Mouse (Mus musculus): ENCODE data around the gene Ptn. TPM values are rescaled to one million over a fixed set of nuclear protein-coding genes. Genes with fewer than 3 reads are reported as not detected.

Gene Ptn
- total and polyA plus RNA-seq, 3 experiments, result not detected

DNA sequence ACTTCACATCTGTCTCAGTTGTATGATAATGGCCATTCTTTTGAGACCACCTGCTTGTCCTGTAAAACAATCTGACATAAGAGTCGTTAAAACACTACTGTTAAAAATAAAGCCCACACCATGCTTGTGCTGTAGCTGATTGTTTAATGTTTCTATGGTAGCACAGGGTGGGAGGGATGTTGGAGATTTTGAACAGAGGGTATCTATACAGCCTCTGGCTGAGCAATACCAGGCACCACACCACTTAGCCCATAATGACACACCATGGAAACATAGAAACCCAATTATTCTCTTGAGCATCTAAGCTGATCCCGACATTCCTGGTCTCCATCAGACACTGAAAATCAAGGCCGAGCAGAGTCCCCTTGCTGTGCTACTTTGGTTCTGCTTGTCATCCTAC lies 41.0 kb downstream of the Ptn start:
- H3K36me3 ChIP-seq (replicated peaks in 1 of 2; ENCODE audit: control insufficient read depth in 1 of 2, insufficient read depth in 1 of 2, low read length in 1 of 2), result no peaks in the 10 kb centered on the region
- dilution Hi-C loops (cut with MboI; ENCODE audit: extremely low pct_ligation_motif_present, extremely low pct_unique_long_range_greater_than_20kb, low sequenced_read_pairs) (no loop called here), in situ Hi-C loops (cut with MboI; ENCODE audit: low pct_ligation_motif_present, low pct_unique_long_range_greater_than_20kb, low sequenced_read_pairs) (no loop called here)
- H3K27ac ChIP-seq (ENCODE audit: insufficient read depth, low read depth), result no peak overlapping the region
- no peaks in the 10 kb centered on the region for H3K79me2 ChIP-seq (replicated peaks; ENCODE audit: control insufficient read depth, extremely low read depth, insufficient read depth, poor library complexity, severe bottlenecking)
- H3K4me2 ChIP-seq (ENCODE audit: insufficient read depth, low read depth, poor library complexity, severe bottlenecking), result no peak overlapping the region
- no peaks in the 10 kb centered on the region for H3K27me3 ChIP-seq (replicated peaks)
- no peaks in the 10 kb centered on the region for H3K9me3 ChIP-seq (replicated peaks; ENCODE audit: low read length)
- H3K4me3 ChIP-seq (replicated peaks in 1 of 3; ENCODE audit: low read depth in 2 of 3, low read length in 2 of 3, poor library complexity in 1 of 3), result no peak overlapping the region
- H3K4me1 ChIP-seq (ENCODE audit: control insufficient read depth in 1 of 2, insufficient read depth in 2 of 2), result peaks cover 2 to 21% of the 10 kb centered on the region in 2 experiments; a peak in 2 of 4 replicates
- H3K9ac ChIP-seq (ENCODE audit: insufficient read depth, low read depth), result no peak overlapping the region
- DNase-seq (ENCODE audit: extremely low read depth), result no peak
- TF ChIP-seq TCF12 (IDR thresholded peaks at IDR 0.05; ENCODE audit: low read depth, low read length), result no peak
- TF ChIP-seq IRF4 (IDR thresholded peaks at IDR 0.05; ENCODE audit: low read depth, low read length), result no peak
- TF ChIP-seq JUND (conservative IDR thresholded peaks at IDR 0.05; ENCODE audit: low read depth, low read length), result no peak
- no peak for TF ChIP-seq E2F4 (IDR thresholded peaks at IDR 0.05; ENCODE audit: insufficient replicate concordance, low read depth, low read length)
- TF ChIP-seq ETS1 (conservative IDR thresholded peaks at IDR 0.05; ENCODE audit: low read depth, low read length), result no peak
- TF ChIP-seq MXI1 (IDR thresholded peaks at IDR 0.05; ENCODE audit: low read depth, low read length), result no peak
- TF ChIP-seq CHD2 (IDR thresholded peaks at IDR 0.05; ENCODE audit: low read length), result no peak
- TF ChIP-seq TBP (conservative IDR thresholded peaks at IDR 0.05; ENCODE audit: low read depth, low read length), result no peak
- no peak for TF ChIP-seq HCFC1 (IDR thresholded peaks at IDR 0.05; ENCODE audit: low read depth, low read length)
- TF ChIP-seq MEF2A (IDR thresholded peaks at IDR 0.05; ENCODE audit: borderline replicate concordance, low read depth, low read length), result no peak
- no peak for TF ChIP-seq RAD21 (IDR thresholded peaks at IDR 0.05; ENCODE audit: low read depth, low read length)
- TF ChIP-seq ELF1 (IDR thresholded peaks at IDR 0.05; ENCODE audit: low read depth, low read length), result no peak
- no peak for TF ChIP-seq SIN3A (IDR thresholded peaks at IDR 0.05; ENCODE audit: low read length)
- TF ChIP-seq NELFE (IDR thresholded peaks at IDR 0.05; ENCODE audit: low read depth, low read length), result no peak
- TF ChIP-seq SMC3 (IDR thresholded peaks at IDR 0.05; ENCODE audit: low read depth, low read length), result no peak
- no peak for TF ChIP-seq ZNF384 (IDR thresholded peaks at IDR 0.05; ENCODE audit: low read depth, low read length)

DNA sequence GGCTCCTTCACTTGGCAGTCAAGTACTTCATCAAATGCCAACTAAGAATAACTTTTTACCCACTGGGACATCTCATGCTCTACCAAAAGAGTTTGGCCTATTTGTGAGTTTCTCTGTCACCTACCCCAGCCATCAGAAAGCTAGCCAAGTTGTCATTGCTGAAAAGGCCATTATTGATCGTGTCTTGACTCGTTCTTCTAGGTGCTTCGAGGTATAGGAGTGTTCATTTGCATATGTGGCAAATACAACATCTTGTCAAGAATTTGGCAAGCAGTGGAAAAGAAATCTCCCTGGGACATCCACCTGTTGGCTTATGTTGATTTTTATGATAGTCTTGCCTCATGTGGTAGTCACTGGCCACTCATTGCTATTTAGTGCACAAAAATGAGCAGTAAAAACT lies 43.1 kb downstream of the Ptn start:
- TF ChIP-seq POLR2AphosphoS2 (IDR thresholded peaks at IDR 0.05; ENCODE audit: low read depth, low read length) (no peak), EP300 (IDR thresholded peaks at IDR 0.05; ENCODE audit: low read length) (no peak), MAFK (IDR thresholded peaks at IDR 0.05; ENCODE audit: insufficient replicate concordance, low read length) (no peak), KAT2A (IDR thresholded peaks at IDR 0.05; ENCODE audit: insufficient replicate concordance, low read length) (no peak), ZNF384 (IDR thresholded peaks at IDR 0.05; ENCODE audit: low read depth, low read length) (no peak), ZMIZ1 (IDR thresholded peaks at IDR 0.05; ENCODE audit: low read depth, low read length) (no peak), E2F4 (IDR thresholded peaks at IDR 0.05; ENCODE audit: insufficient replicate concordance, low read depth, low read length) (no peak)
- Histone ChIP-seq H3K4me2 (ENCODE audit: insufficient read depth, low read depth, poor library complexity, severe bottlenecking) (no peak overlapping the region), H3K27me3 (replicated peaks) (no peaks in the 10 kb centered on the region)

More for the DNA sequence above, 43.1 kb downstream of the Ptn start:
- Histone ChIP-seq H3K9me3 (replicated peaks; ENCODE audit: low read length) (no peaks in the 10 kb centered on the region), H3K27ac (ENCODE audit: insufficient read depth, low read depth) (no peak overlapping the region), H3K36me3 (replicated peaks in 1 of 2; ENCODE audit: control insufficient read depth in 1 of 2, insufficient read depth in 1 of 2, low read length in 1 of 2) (no peaks in the 10 kb centered on the region), H3K79me2 (replicated peaks; ENCODE audit: control insufficient read depth, extremely low read depth, insufficient read depth, poor library complexity, severe bottlenecking) (no peaks in the 10 kb centered on the region), H3K9ac (ENCODE audit: insufficient read depth, low read depth) (no peak overlapping the region), H3K4me1 (ENCODE audit: control insufficient read depth in 1 of 2, insufficient read depth in 2 of 2) (peaks cover 2 to 25% of the 10 kb centered on the region in 2 experiments; a peak in 2 of 4 replicates), H3K4me3 (replicated peaks in 1 of 3; ENCODE audit: low read depth in 2 of 3, low read length in 2 of 3, poor library complexity in 1 of 3) (no peak overlapping the region)
- dilution Hi-C loops (cut with MboI; ENCODE audit: extremely low pct_ligation_motif_present, extremely low pct_unique_long_range_greater_than_20kb, low sequenced_read_pairs), result no loop called here
- no peak for DNase-seq (ENCODE audit: extremely low read depth)
- in situ Hi-C loops (cut with MboI; ENCODE audit: low pct_ligation_motif_present, low pct_unique_long_range_greater_than_20kb, low sequenced_read_pairs), result no loop called here
